ENCODE assay signal across 8 mouse cellular contexts in the genomic region with DNA sequence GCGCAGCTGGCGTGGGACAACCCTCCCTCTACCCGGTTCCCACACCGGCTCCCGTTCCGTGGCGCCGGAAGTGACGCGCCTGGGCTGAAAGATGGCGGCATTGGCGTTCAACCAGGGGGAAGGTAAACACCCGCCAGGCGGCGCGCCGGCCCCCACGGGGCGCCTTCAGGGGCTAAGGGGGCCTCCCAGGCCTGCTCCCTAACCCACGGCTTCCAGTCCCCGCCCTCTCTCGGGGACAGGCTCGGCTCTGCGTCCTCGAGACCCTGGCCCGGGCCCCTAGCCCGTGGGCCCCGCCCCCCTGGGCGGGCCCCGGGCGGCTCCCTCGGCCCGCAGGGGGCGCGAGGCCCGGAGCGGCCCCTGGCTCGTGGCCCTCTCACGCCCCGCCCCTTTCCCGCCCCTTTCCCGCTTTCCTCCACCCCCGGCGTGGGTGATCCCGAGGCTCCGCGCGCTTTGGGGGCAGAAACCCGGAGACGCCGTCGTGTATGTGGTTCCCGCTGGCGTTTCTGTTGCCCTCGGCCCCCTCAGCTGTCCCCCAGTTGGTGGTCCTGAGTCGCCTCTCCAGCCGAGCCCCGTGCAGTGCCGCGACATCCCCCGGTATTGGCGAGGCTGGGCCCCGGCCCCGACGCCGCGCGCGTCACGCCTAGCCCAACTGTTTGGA. TPM values are rescaled to one million over a fixed set of nuclear protein-coding genes. Genes with fewer than 3 reads are reported as not detected.
A peak's percentile ranks its signal among the peaks of the same experiment; 100 is the strongest.
DNase-seq lines count a peak whose midpoint lies in the region; ATAC-seq lines count a peak whose summit lies in the region.

Klhl15 (plus strand) TSS at position 68 of the 658 bp plus-strand sequence.

- peak within 1 kb of the TSS; percentile 67 for H3K9ac ChIP-seq in intestine, embryonic 14.5 days (ENCODE audit: low read length)

- H3K4me1 ChIP-seq in intestine, embryonic 14.5 days (replicated peaks; ENCODE audit: control insufficient read depth, insufficient read depth, low read length), result no peaks in the 10 kb centered on the region

- DNase-seq in adrenal gland, adult 2 months, result peak; percentile 91
- peak; percentile 89 for DNase-seq in embryo, embryonic 11 days
- DNase-seq in gastrocnemius, postnatal 25 days, result peak; percentile 82
- peak; percentile 87 for DNase-seq in intestine, embryonic 14.5 days (ENCODE audit: low spot score)
- DNase-seq in left cerebral cortex, postnatal 10 days (ENCODE audit: extremely low spot score in 1 of 2, low spot score in 2 of 2), result peak; percentile 65 to 90
- peak; percentile 86 to 88 for DNase-seq in right cerebral cortex, postnatal 10 days (ENCODE audit: low spot score in 2 of 2)
- DNase-seq in urinary bladder, postnatal 25 days (ENCODE audit: low spot score), result peak; percentile 69

- H3K36me3 ChIP-seq in intestine, embryonic 14.5 days (ENCODE audit: control insufficient read depth, insufficient read depth, low read length), result no peaks in the 10 kb centered on the region

- whole genome bisulfite sequencing in intestine, embryonic 14.5 days, result 5% methylated on average over 46 of the region's 70 CpGs

- peak within 1 kb of the TSS; percentile 84 for H3K27ac ChIP-seq in intestine, embryonic 14.5 days (ENCODE audit: low read depth)

- intact Hi-C loops in left cerebral cortex, postnatal 10 days (cut with DNase I), result loop anchor here (2.0 kb wide), 1 partner anchor 132 kb away; the partner anchor contains the start of genes Apoo and Fam90a1b

- H3K9me3 ChIP-seq in intestine, embryonic 14.5 days (ENCODE audit: control insufficient read depth, low read length), result no peaks in the 10 kb centered on the region

- peak; percentile 98 for ATAC-seq in intestine, embryonic 14.5 days (replicated peaks; ENCODE audit: low FRiP score, low TSS enrichment, low read depth)
- ATAC-seq in megakaryocyte progenitor cell, adult 5-6 weeks (replicated peaks; ENCODE audit: poor library complexity), result peak; percentile 82

- H3K27me3 ChIP-seq in intestine, embryonic 14.5 days (replicated peaks; ENCODE audit: control insufficient read depth, insufficient read depth, low read length), result 0 out of 2 replicates have a peak, but pooled peaks cover 33% of the 10 kb centered on the region

- peak within 1 kb of the TSS; percentile 51 for H3K4me2 ChIP-seq in intestine, embryonic 14.5 days (ENCODE audit: low read length)

- peak within 1 kb of the TSS; percentile 50 for H3K4me3 ChIP-seq in intestine, embryonic 14.5 days (ENCODE audit: low read depth, low read length)

RNA-seq across cellular contexts. Expression of gene Klhl15, which starts in this region (rescaled TPM):
- total RNA-seq in adrenal gland, adult 2 months (2021), result 10 to 100 TPM; 15.7 to 18.7 TPM
- polyA plus RNA-seq in adrenal gland, adult 2 months (2012; rRNA removed), result 18.1 and 24.6 TPM in 2 replicates
- 1 to 10 TPM; 4.6 to 5.0 TPM for total RNA-seq in gastrocnemius, postnatal 25 days (2021)
- 10.4 and 11.6 TPM in 2 replicates for polyA plus RNA-seq in intestine, embryonic 14.5 days (2014; fragmentation: Nextera tagmentation; extraction: Ambion mirVana)
- 10 to 100 TPM; 21.5 to 22.8 TPM for total RNA-seq in left cerebral cortex, postnatal 10 days (2021)
- 13.4 and 15.6 TPM in 2 replicates for total RNA-seq in megakaryocyte progenitor cell, adult 5-6 weeks (2015)
- 7.2 and 8.4 TPM in 2 replicates for total RNA-seq in megakaryocyte progenitor cell, adult 5-6 weeks (2017)

Comparison
In these comparisons a context has a peak if more than half of its experiments do, and no peak if none do; other contexts are left out.
1. Peak in every context shown above with its lines: DNase-seq, ATAC-seq, H3K4me3 ChIP-seq and H3K27ac ChIP-seq.